Mouse (Mus musculus) ES-Bruce4 (cell line): ENCODE measurements at regions not wholly inside any gene's neighbourhood (a gene's known extent, or its start where the extent isn't known, plus 50 kb on each side); places are given as distances from the start of the nearest gene placed in this dataset.

Experiments used
- CTCF ChIP-seq: IDR thresholded peaks from one replicate; pipeline ENCODE4 v1.8.1; 2011; ENCODE audit warnings: low read depth, low read length
- EP300 ChIP-seq: IDR thresholded peaks from 2 replicates; pipeline ENCODE4 v1.6.1; 2011; ENCODE audit warnings: low read depth, low read length; ENCODE audit not compliant: insufficient read depth
- POLR2A ChIP-seq: IDR thresholded peaks from one replicate; pipeline ENCODE4 v1.8.1; 2011; ENCODE audit warnings: low read length; ENCODE audit not compliant: insufficient read depth

GRCm38 (mm10) chr1:91709244-91709600 is 92.0 kb upstream of the Twist2 start:
- TF ChIP-seq EP300: no peak
- no peak for TF ChIP-seq POLR2A
- TF ChIP-seq CTCF: no peak
